ENCODE assay signal across 25 mouse cellular contexts in genomic region chr8:89200301-89200700, GRCm38 (mm10).
DNase-seq lines count a peak whose midpoint lies in the region; ATAC-seq lines count a peak whose summit lies in the region.
"Had no signal": no experiment of that assay in that cellular context is flagged by ENCODE, and none has a peak within 500 bp of the region (broad histone marks: within the 10 kb centered on the region; RNA-seq: fewer than 3 reads in every experiment).

No protein-coding gene starts in this region.

- H3K4me2 ChIP-seq in kidney, embryonic 16.5 days (replicated peaks; ENCODE audit: low read depth, low read length) = no peak overlapping the region
- H3K4me2 ChIP-seq: heart, embryonic 12.5 days; kidney, embryonic 15.5 days; limb, embryonic 12.5 days; liver, embryonic 11.5 days; midbrain, embryonic 12.5 days had no signal

- no peaks in the 10 kb centered on the region for H3K9me3 ChIP-seq in kidney, embryonic 16.5 days (ENCODE audit: low read length)
- H3K9me3 ChIP-seq: forebrain, embryonic 10.5 days; heart, embryonic 12.5 days; hindbrain, embryonic 10.5 days; kidney, embryonic 15.5 days; limb, embryonic 12.5 days; midbrain, embryonic 12.5 days had no signal

- 66% methylated on average over 2 of the region's 2 CpGs for WGBS in kidney, embryonic 16.5 days

- no peak for ATAC-seq in kidney, embryonic 16.5 days (ENCODE audit: low FRiP score, low TSS enrichment)
- ATAC-seq: liver, postnatal 0 days had no signal

- no peaks in the 10 kb centered on the region for H3K4me1 ChIP-seq in kidney, embryonic 16.5 days (ENCODE audit: insufficient read depth, low read length)
- H3K4me1 ChIP-seq: heart, embryonic 12.5 days; kidney, embryonic 15.5 days; midbrain, embryonic 12.5 days had no signal

- DNase-seq in cerebellum, postnatal 14 days = peak; percentile 12 to 52
- no peak for DNase-seq in cerebellum, postnatal 36 days
- DNase-seq in layer of hippocampus, adult 9-11 months = peak; percentile 11
- DNase-seq in layer of hippocampus, postnatal 10 days (ENCODE audit: low spot score in 2 of 2) = no peak
- peak; percentile 5 to 11 for DNase-seq in right cerebral cortex, adult 2 months (ENCODE audit: low spot score in 2 of 2)
- no peak for DNase-seq in right cerebral cortex, postnatal 4 days
- no peak for DNase-seq in spleen, postnatal 36 days (ENCODE audit: low spot score in 2 of 2)
- DNase-seq: adrenal gland, postnatal 36 days; cerebellum, adult 18-20 months; gastrocnemius, postnatal 25 days; heart, adult 18-20 months; heart, postnatal 10 days; kidney, adult 11 months; kidney, postnatal 4 days; liver, postnatal 0 days; lung, postnatal 10 days; thymus, postnatal 14 days had no signal

- H3K27ac ChIP-seq in kidney, embryonic 16.5 days (ENCODE audit: low read length) = no peak overlapping the region
- H3K27ac ChIP-seq: forebrain, embryonic 10.5 days; hindbrain, embryonic 10.5 days; kidney, embryonic 15.5 days; limb, embryonic 12.5 days; midbrain, embryonic 12.5 days had no signal

- H3K9ac ChIP-seq in kidney, embryonic 16.5 days (replicated peaks; ENCODE audit: low read length) = no peak overlapping the region
- H3K9ac ChIP-seq: heart, embryonic 12.5 days; kidney, embryonic 15.5 days; limb, embryonic 12.5 days; liver, postnatal 0 days; midbrain, embryonic 12.5 days had no signal

- no peaks in the 10 kb centered on the region for H3K36me3 ChIP-seq in kidney, embryonic 16.5 days (ENCODE audit: insufficient read depth, low read length)
- H3K36me3 ChIP-seq: forebrain, embryonic 10.5 days; heart, embryonic 12.5 days; hindbrain, embryonic 10.5 days; kidney, embryonic 15.5 days; limb, embryonic 12.5 days; midbrain, embryonic 12.5 days had no signal

- H3K27me3 ChIP-seq in kidney, embryonic 16.5 days (ENCODE audit: insufficient read depth, low read length) = no peaks in the 10 kb centered on the region
- H3K27me3 ChIP-seq: kidney, embryonic 15.5 days; limb, embryonic 12.5 days; midbrain, embryonic 12.5 days had no signal

- H3K4me3 ChIP-seq in kidney, embryonic 16.5 days (ENCODE audit: low read length) = no peak overlapping the region
- H3K4me3 ChIP-seq: forebrain, embryonic 10.5 days; heart, embryonic 12.5 days; hindbrain, embryonic 10.5 days; kidney, embryonic 15.5 days; limb, embryonic 12.5 days; midbrain, embryonic 12.5 days had no signal

Comparison
In these comparisons a context has a peak if more than half of its experiments do, and no peak if none do; other contexts are left out.
1. DNase-seq: peak in cerebellum, postnatal 14 days (2 of 2), layer of hippocampus, adult 9-11 months (single experiment) and right cerebral cortex, adult 2 months (2 of 2); none in cerebellum, postnatal 36 days (0 of 2), layer of hippocampus, postnatal 10 days (0 of 2), right cerebral cortex, postnatal 4 days (single experiment) and spleen, postnatal 36 days (0 of 2).